Mouse (Mus musculus) forebrain, embryonic 13.5 days (tissue): ENCODE measurements around the gene Npb. TPM values are rescaled to one million over a fixed set of nuclear protein-coding genes. Genes with fewer than 3 reads are reported as not detected.
"Not testable (repeated sequence)": the region's sequence is repeated elsewhere in the genome, so short reads cannot be mapped to it uniquely, and the experiment has no call there.

Experiments
- ATAC-seq: fragments of 200-750 bp; cut with Nextera tagmentation; 2 replicates; pipeline ENCODE4 v1.8.0; 2017
- H3K27ac ChIP-seq: fragments of 300-500 bp; sonication (generic); 2 replicates; pipeline ENCODE4 v1.5.1; 2015; ENCODE audit warnings: inconsistent platforms, mild to moderate bottlenecking, moderate library complexity
- H3K27me3 ChIP-seq: fragments of 300-500 bp; sonication (generic); 2 replicates; pipeline ENCODE4 v1.6.1; 2015; ENCODE audit warnings: mild to moderate bottlenecking, inconsistent platforms
- H3K36me3 ChIP-seq: fragments of 300-500 bp; sonication (generic); 2 replicates; pipeline ENCODE4 v1.6.1; 2015; ENCODE audit warnings: mild to moderate bottlenecking, inconsistent platforms; ENCODE audit not compliant: poor library complexity, severe bottlenecking
- H3K4me1 ChIP-seq: fragments of 300-500 bp; sonication (generic); 2 replicates; pipeline ENCODE4 v1.6.1; 2015; ENCODE audit warnings: inconsistent platforms
- H3K4me2 ChIP-seq: fragments of 300-500 bp; sonication (generic); 2 replicates; pipeline ENCODE4 v1.6.1; 2015; ENCODE audit warnings: inconsistent platforms, mild to moderate bottlenecking, moderate library complexity
- H3K4me3 ChIP-seq: fragments of 300-500 bp; sonication (generic); 2 replicates; pipeline ENCODE4 v1.5.1; 2015; ENCODE audit warnings: mild to moderate bottlenecking, inconsistent platforms
- H3K9ac ChIP-seq: fragments of 300-500 bp; sonication (generic); 2 replicates; pipeline ENCODE4 v1.6.1; 2015; ENCODE audit warnings: mild to moderate bottlenecking, inconsistent platforms
- H3K9me3 ChIP-seq: fragments of 300-500 bp; sonication (generic); replicated peaks from 2 replicates; pipeline ENCODE4 v1.6.1; 2016; ENCODE audit warnings: inconsistent platforms
- WGBS: fragments of 180-500 bp; shearing (Covaris S2); methylation state at CpG from one replicate; pipeline ENCODE4 v1.1.7; 2015; 5-methylcytosine and 5-hydroxymethylcytosine counted together
- polyA plus RNA-seq: library from polyadenylated mRNA; unstranded; fragments of >200 nt; fragmentation: Nextera tagmentation; extraction: Ambion mirVana; gene quantifications from 2 replicates; pipeline ENCODE4 v1.2.1, GENCODE M21; 2015

The Npb gene
- polyA plus RNA-seq: 0.50 TPM in 1 of 2 replicates, not detected in the other

GRCm38 (mm10) chr11:120608241-120609034 lies at the start of gene Npb:
Gene Npb (plus strand): TSS chr11:120608477.
- Histone ChIP-seq H3K4me1 (peaks cover 12% of the 10 kb centered on the region), H3K36me3 (peaks cover 82% of the 10 kb centered on the region), H3K4me3 (peak within 1 kb of the TSS; percentile 22), H3K27me3 (peaks cover 17% of the 10 kb centered on the region), H3K4me2 (peak within 1 kb of the TSS; percentile 49), H3K9ac (peak within 1 kb of the TSS; percentile 55), H3K27ac (no peak within 1 kb of the TSS), H3K9me3 (no peaks in the 10 kb centered on the region)
- 6% methylated on average over 45 of the region's 45 CpGs for WGBS
- ATAC-seq: 0 out of 2 replicates have a peak, but pooled peaks have one; percentile 9

DNA sequence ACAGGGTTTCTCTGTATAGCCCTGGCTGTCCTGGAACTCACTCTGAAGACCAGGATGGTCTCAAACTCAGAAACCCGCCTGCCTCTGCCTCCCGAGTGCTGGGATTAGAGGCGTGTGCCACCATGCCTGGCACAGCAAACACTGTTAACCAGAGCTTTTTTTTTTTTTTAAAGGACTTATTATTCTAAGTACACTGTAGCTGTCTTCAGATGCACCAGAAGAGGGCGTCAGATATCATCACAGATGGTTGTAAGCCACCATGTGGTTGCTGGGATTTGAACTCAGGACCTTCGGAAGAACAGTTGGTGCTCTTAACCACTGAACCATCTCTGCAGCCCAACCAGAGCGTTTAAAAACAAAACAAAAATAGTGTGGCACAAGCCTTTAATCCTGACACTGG lies 49.4 kb upstream of the Npb start:
- not testable (repeated sequence) for H3K4me2 ChIP-seq, H3K4me3 ChIP-seq, H3K9ac ChIP-seq, H3K4me1 ChIP-seq, ATAC-seq, H3K27me3 ChIP-seq, H3K27ac ChIP-seq
- WGBS: 87% methylated on average over 6 of the region's 6 CpGs
- Histone ChIP-seq H3K9me3 (peaks cover 11% of the 10 kb centered on the region), H3K36me3 (peaks cover 53% of the 10 kb centered on the region)

GRCm38 (mm10) chr11:120560952-120561728 lies 47.1 kb upstream of the Npb start:
- no peak overlapping the region for H3K4me3 ChIP-seq
- 92% methylated on average over 13 of the region's 13 CpGs for WGBS
- H3K9me3 ChIP-seq: peaks cover 11% of the 10 kb centered on the region
- ATAC-seq: no peak
- no peaks in the 10 kb centered on the region for H3K4me1 ChIP-seq
- H3K9ac ChIP-seq: no peak overlapping the region
- H3K4me2 ChIP-seq: no peak overlapping the region
- no peak overlapping the region for H3K27ac ChIP-seq
- no peaks in the 10 kb centered on the region for H3K27me3 ChIP-seq
- peaks cover 76% of the 10 kb centered on the region for H3K36me3 ChIP-seq

DNA sequence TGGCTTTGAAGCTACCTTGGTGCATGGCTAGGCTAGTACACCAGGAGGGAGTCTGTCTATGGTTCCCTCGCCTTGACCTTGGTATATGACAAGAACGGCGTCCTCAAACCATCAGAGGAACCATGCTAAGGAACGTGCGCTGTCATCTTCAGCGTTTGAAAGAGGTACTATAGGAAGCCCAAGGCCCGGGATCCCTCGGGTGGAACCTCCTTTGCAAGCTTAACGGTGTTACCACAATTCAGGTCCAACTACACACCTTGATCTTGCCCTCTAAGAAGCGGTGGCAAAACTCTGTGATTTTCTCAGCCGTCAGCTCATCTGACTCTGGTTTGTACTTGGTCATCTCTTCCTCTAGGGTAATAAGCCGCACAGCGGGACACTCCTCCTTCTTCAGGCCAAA lies 45.3 kb upstream of the Npb start:
- no peak overlapping the region for H3K9ac ChIP-seq
- H3K9me3 ChIP-seq: peaks cover 1% of the 10 kb centered on the region; the same call in 1 of the 2 replicates
- 96% methylated on average over 13 of the region's 13 CpGs for WGBS
- H3K4me3 ChIP-seq: no peak overlapping the region
- H3K36me3 ChIP-seq: peaks cover 94% of the 10 kb centered on the region
- ATAC-seq: no peak
- H3K4me1 ChIP-seq: no peaks in the 10 kb centered on the region
- H3K27ac ChIP-seq: no peak overlapping the region
- no peaks in the 10 kb centered on the region for H3K27me3 ChIP-seq
- no peak overlapping the region for H3K4me2 ChIP-seq

GRCm38 (mm10) chr11:120565114-120565513 lies 43.2 kb upstream of the Npb start:
- Histone ChIP-seq H3K4me2 (no peak overlapping the region), H3K9me3 (no peaks in the 10 kb centered on the region), H3K4me3 (no peak overlapping the region), H3K36me3 (peaks cover 98% of the 10 kb centered on the region), H3K27ac (no peak overlapping the region), H3K9ac (peak overlapping the region; percentile 4; the same call in 1 of the 2 replicates), H3K4me1 (no peaks in the 10 kb centered on the region), H3K27me3 (no peaks in the 10 kb centered on the region)
- 89% methylated on average over 9 of the region's 9 CpGs for WGBS
- ATAC-seq: no peak

GRCm38 (mm10) chr11:120568324-120568723 lies 40.0 kb upstream of the Npb start:
- H3K4me2 ChIP-seq: no peak overlapping the region
- no peak for ATAC-seq
- H3K9ac ChIP-seq: peak overlapping the region; percentile 21; the same call in 1 of the 2 replicates
- H3K4me1 ChIP-seq: peaks cover 14% of the 10 kb centered on the region
- WGBS: 92% methylated on average over 6 of the region's 6 CpGs
- H3K27me3 ChIP-seq: no peaks in the 10 kb centered on the region
- no peak overlapping the region for H3K4me3 ChIP-seq
- no peaks in the 10 kb centered on the region for H3K9me3 ChIP-seq
- H3K27ac ChIP-seq: no peak overlapping the region
- peaks cover 80% of the 10 kb centered on the region for H3K36me3 ChIP-seq

DNA sequence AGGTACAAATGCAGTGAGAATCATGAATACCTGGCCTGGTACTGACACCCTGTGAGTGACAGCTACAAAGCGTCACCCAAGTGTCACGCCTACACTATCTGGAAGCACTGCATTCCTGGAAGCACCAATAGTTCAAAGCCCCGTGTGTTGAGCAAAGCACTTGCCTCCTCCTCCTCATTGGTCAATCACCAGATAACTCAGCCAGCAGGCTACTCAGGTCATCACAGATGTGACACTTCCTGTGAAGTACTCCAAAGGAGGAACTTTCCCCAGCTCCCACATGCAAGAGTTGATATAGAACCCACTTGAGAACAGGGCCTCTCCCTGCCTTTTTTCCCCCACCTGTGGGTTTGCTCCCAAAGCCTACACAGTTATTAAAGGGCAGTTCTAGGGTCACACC lies 37.2 kb upstream of the Npb start:
- Histone ChIP-seq H3K27ac (no peak overlapping the region), H3K36me3 (peaks cover 52% of the 10 kb centered on the region), H3K4me3 (peak overlapping the region; percentile 80), H3K9ac (peak overlapping the region; percentile 84), H3K9me3 (no peaks in the 10 kb centered on the region), H3K4me1 (peaks cover 23% of the 10 kb centered on the region), H3K4me2 (peak overlapping the region; percentile 87), H3K27me3 (no peaks in the 10 kb centered on the region)
- WGBS: 94% methylated on average over 3 of the region's 3 CpGs
- no peak for ATAC-seq

GRCm38 (mm10) chr11:120571754-120572416 lies 36.4 kb upstream of the Npb start:
- Histone ChIP-seq H3K36me3 (peaks cover 45% of the 10 kb centered on the region), H3K9ac (peak overlapping the region; percentile 84), H3K4me3 (peak overlapping the region; percentile 80), H3K4me2 (peak overlapping the region; percentile 87), H3K27ac (peak overlapping the region; percentile 86), H3K4me1 (peaks cover 23% of the 10 kb centered on the region), H3K9me3 (no peaks in the 10 kb centered on the region), H3K27me3 (no peaks in the 10 kb centered on the region)
- ATAC-seq: no peak
- 15% methylated on average over 11 of the region's 11 CpGs for WGBS

- H3K4me2 ChIP-seq: peak overlapping the region; percentile 87
Observed at GRCm38 (mm10) chr11:120572417-120572751, 35.9 kb upstream of the Npb start.

DNA sequence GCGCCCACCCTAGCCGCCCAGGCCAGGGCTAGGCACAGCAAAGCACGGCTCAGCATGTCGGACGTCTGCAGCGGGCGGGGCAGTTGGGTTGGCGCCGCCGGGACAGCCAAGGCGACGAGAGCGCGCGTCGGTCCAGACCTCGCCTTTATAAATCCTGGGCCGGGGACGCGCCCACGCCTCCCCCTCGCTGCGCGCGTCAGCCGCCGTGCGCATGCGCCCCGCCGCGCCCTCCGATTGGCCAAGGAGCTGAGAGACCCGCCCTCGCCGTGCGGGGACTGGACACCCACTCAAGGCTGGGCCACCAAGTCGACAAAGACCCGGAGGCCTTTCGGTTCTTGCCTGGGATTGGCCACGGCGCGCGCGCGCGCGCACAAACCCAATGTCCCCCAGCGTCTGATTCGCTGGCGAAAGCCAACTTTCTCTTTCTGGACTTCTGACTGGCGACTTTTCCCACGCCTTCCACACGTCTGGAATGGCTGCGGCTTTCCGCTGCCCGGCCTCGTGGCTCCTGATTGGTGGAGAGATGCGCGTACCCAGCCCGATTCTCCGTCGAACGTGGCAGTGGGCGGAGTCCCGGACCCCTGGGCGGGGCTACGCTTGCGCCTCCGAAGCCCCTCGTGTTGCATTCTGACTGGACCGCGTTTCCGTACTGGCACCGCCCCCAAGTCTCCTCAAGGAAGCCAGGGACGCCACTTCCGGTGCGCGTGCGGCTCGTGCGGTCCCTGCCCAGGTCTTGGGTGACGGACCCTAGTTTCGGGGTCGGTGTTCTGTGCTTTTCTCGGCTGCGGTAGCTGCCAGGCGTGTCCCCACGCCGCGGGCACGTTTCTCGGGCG lies 35.3 kb upstream of the Npb start, which contains the start of gene P4hb:
Gene P4hb, minus strand, starts transcription at position 502 of the 833 bp plus-strand sequence.
- H3K9ac ChIP-seq: peak within 1 kb of the TSS; percentile 84

More at GRCm38 (mm10) chr11:120572417-120572751, 35.9 kb upstream of the Npb start:
- H3K36me3 ChIP-seq: peaks cover 45% of the 10 kb centered on the region
- H3K27me3 ChIP-seq: no peaks in the 10 kb centered on the region
- H3K9me3 ChIP-seq: no peaks in the 10 kb centered on the region
- peaks cover 23% of the 10 kb centered on the region for H3K4me1 ChIP-seq
- ATAC-seq: peak; percentile 17
- H3K27ac ChIP-seq: peak overlapping the region; percentile 86
- WGBS: 0% methylated on average over 20 of the region's 24 CpGs
- peak overlapping the region; percentile 84 for H3K9ac ChIP-seq
- H3K4me3 ChIP-seq: peak overlapping the region; percentile 80

More for the DNA sequence above, 35.3 kb upstream of the Npb start, which contains the start of gene P4hb:
- H3K4me3 ChIP-seq: peak within 1 kb of the TSS; percentile 80
- peak within 1 kb of the TSS; percentile 86 for H3K27ac ChIP-seq
- peaks cover 23% of the 10 kb centered on the region for H3K4me1 ChIP-seq
- ATAC-seq: peak; percentile 96
- H3K9me3 ChIP-seq: no peaks in the 10 kb centered on the region
- H3K27me3 ChIP-seq: no peaks in the 10 kb centered on the region
- H3K4me2 ChIP-seq: peak within 1 kb of the TSS; percentile 87
- WGBS: under 1% methylated on average over 94 of the region's 94 CpGs
- peaks cover 45% of the 10 kb centered on the region for H3K36me3 ChIP-seq
